Mouse (Mus musculus) hindbrain, postnatal 0 days (tissue): ENCODE measurements around the gene Stat6. TPM values are rescaled to one million over a fixed set of nuclear protein-coding genes. Genes with fewer than 3 reads are reported as not detected.
"Not testable (repeated sequence)": the region's sequence is repeated elsewhere in the genome, so short reads cannot be mapped to it uniquely, and the experiment has no call there.

Experiments used
- ATAC-seq: fragments of 200-750 bp; cut with Nextera tagmentation; 2 replicates; pipeline ENCODE4 v1.8.0; 2017; ENCODE audit warnings: mild to moderate bottlenecking, moderate TSS enrichment, moderate library complexity
- DNase-seq: peaks from one replicate; pipeline ENCODE4 v3.0.0-alpha.2; 2015; ENCODE audit warnings: low spot score
- H3K27ac ChIP-seq: fragments of 300-500 bp; sonication (generic); 2 replicates; pipeline ENCODE4 v1.5.1; 2014; ENCODE audit warnings: mild to moderate bottlenecking
- H3K27me3 ChIP-seq: fragments of 300-500 bp; sonication (generic); 2 replicates; pipeline ENCODE4 v1.6.1; 2014; ENCODE audit warnings: low read length, mixed read lengths; ENCODE audit not compliant: insufficient read depth
- H3K36me3 ChIP-seq: fragments of 300-500 bp; sonication (generic); 2 replicates; pipeline ENCODE4 v1.6.1; 2014; ENCODE audit warnings: low read length, mixed read lengths; ENCODE audit not compliant: insufficient read depth
- H3K4me1 ChIP-seq: fragments of 300-500 bp; sonication (generic); 2 replicates; pipeline ENCODE4 v1.6.1; 2014; ENCODE audit warnings: antibody characterized with exemption, low read length, mixed read lengths; ENCODE audit not compliant: insufficient read depth
- H3K4me2 ChIP-seq: fragments of 300-500 bp; sonication (generic); 2 replicates; pipeline ENCODE4 v1.6.1; 2014; ENCODE audit warnings: low read depth, mild to moderate bottlenecking, low read length, moderate library complexity, mixed read lengths
- H3K4me3 ChIP-seq: fragments of 300-500 bp; sonication (generic); 2 replicates; pipeline ENCODE4 v1.5.1; 2014; ENCODE audit warnings: low read length
- H3K9ac ChIP-seq: fragments of 300-500 bp; sonication (generic); replicated peaks from 2 replicates; pipeline ENCODE4 v1.6.1; 2014; ENCODE audit warnings: mild to moderate bottlenecking, low read length, moderate library complexity, mixed read lengths
- H3K9me3 ChIP-seq: fragments of 300-500 bp; sonication (generic); 2 replicates; pipeline ENCODE4 v1.6.1; 2016; ENCODE audit warnings: low read length, mixed read lengths
- CTCF ChIP-seq: IDR thresholded peaks from 2 replicates; pipeline ENCODE4 v1.5.1; 2016; ENCODE audit warnings: antibody characterized with exemption, control low read depth, low read depth
- WGBS: fragments of 180-500 bp; shearing (Covaris S2); extraction: QIAGEN DNeasy Blood & Tissue Kit; methylation state at CpG from one replicate; pipeline ENCODE4 v1.1.7; 2014; 5-methylcytosine and 5-hydroxymethylcytosine counted together
- polyA plus RNA-seq: library from polyadenylated mRNA; unstranded; fragments of >200 nt; fragmentation: Nextera tagmentation; extraction: Ambion mirVana; gene quantifications from 2 replicates; pipeline ENCODE4 v1.2.1, GENCODE M21; 2015
- total RNA-seq: library from RNA; depleted of rRNA; stranded (reverse); fragments of >200 nt; gene quantifications from 2 replicates; pipeline ENCODE4 v1.2.3, GENCODE M21; 2014

The Stat6 gene
- total and polyA plus RNA-seq, 2 experiments from 2014 or later: 4.7 to 5.3 TPM

- Histone ChIP-seq H3K9me3 (no peaks in the 10 kb centered on the region), H3K4me3 (no peak overlapping the region), H3K27ac (no peak overlapping the region), H3K9ac (no peak overlapping the region), H3K27me3 (peaks cover 25% of the 10 kb centered on the region; the same call in 1 of the 2 replicates), H3K36me3 (no peaks in the 10 kb centered on the region), H3K4me1 (peaks cover 6% of the 10 kb centered on the region; the same call in 1 of the 2 replicates), H3K4me2 (no peak overlapping the region)
- ATAC-seq (no peak), DNase-seq (no peak)
- no peak for TF ChIP-seq CTCF
- 56% methylated on average over 2 of the region's 2 CpGs for WGBS
Measured at GRCm38 (mm10) chr10:127645791-127646190, 3.0 kb downstream of the Stat6 start.

GRCm38 (mm10) chr10:127652906-127653638 lies 10.3 kb downstream of the Stat6 start:
- no peak for DNase-seq
- no peak for TF ChIP-seq CTCF
- H3K9ac ChIP-seq: no peak overlapping the region
- no peaks in the 10 kb centered on the region for H3K36me3 ChIP-seq
- H3K4me1 ChIP-seq: no peaks in the 10 kb centered on the region
- H3K9me3 ChIP-seq: no peaks in the 10 kb centered on the region
- no peak overlapping the region for H3K27ac ChIP-seq
- H3K27me3 ChIP-seq: no peaks in the 10 kb centered on the region
- no peak overlapping the region for H3K4me3 ChIP-seq
- 0 out of 2 replicates have a peak overlapping the region, but pooled peaks have one; percentile 10 for H3K4me2 ChIP-seq
- WGBS: 49% methylated on average over 21 of the region's 21 CpGs
- no peak for ATAC-seq

- no peak overlapping the region for H3K4me2 ChIP-seq
- no peak overlapping the region for H3K4me3 ChIP-seq
- no peak overlapping the region for H3K9ac ChIP-seq
- ATAC-seq: no peak
- H3K27me3 ChIP-seq: no peaks in the 10 kb centered on the region
- H3K9me3 ChIP-seq: no peaks in the 10 kb centered on the region
- 80% methylated on average over 16 of the region's 16 CpGs for WGBS
- no peaks in the 10 kb centered on the region for H3K36me3 ChIP-seq
- H3K27ac ChIP-seq: no peak overlapping the region
- no peaks in the 10 kb centered on the region for H3K4me1 ChIP-seq
- DNase-seq: no peak
- TF ChIP-seq CTCF: no peak
Measured at GRCm38 (mm10) chr10:127654970-127655579, 12.3 kb downstream of the Stat6 start.

- ATAC-seq, H3K4me1 ChIP-seq, H3K9me3 ChIP-seq, H3K36me3 ChIP-seq, H3K4me2 ChIP-seq, H3K27me3 ChIP-seq, H3K27ac ChIP-seq, DNase-seq, H3K9ac ChIP-seq, H3K4me3 ChIP-seq: not testable (repeated sequence)
- WGBS: 53% methylated on average over 6 of the region's 6 CpGs
Measured at GRCm38 (mm10) chr10:127657617-127658016, 14.8 kb downstream of the Stat6 start.

GRCm38 (mm10) chr10:127658076-127658475 lies 15.3 kb downstream of the Stat6 start:
- Histone ChIP-seq H3K9me3 (no peaks in the 10 kb centered on the region), H3K27me3 (no peaks in the 10 kb centered on the region), H3K9ac (no peak overlapping the region), H3K4me2 (no peak overlapping the region), H3K4me1 (no peaks in the 10 kb centered on the region), H3K4me3 (no peak overlapping the region), H3K36me3 (no peaks in the 10 kb centered on the region), H3K27ac (no peak overlapping the region)
- DNase-seq (no peak), ATAC-seq (no peak)
- no peak for TF ChIP-seq CTCF
- 28% methylated on average over 6 of the region's 6 CpGs for WGBS

GRCm38 (mm10) chr10:127659551-127659950 lies 16.8 kb downstream of the Stat6 start:
- ATAC-seq: no peak
- H3K36me3 ChIP-seq: no peaks in the 10 kb centered on the region
- no peak for TF ChIP-seq CTCF
- no peaks in the 10 kb centered on the region for H3K9me3 ChIP-seq
- no peak for DNase-seq
- WGBS: 69% methylated on average over 1 of the region's 1 CpGs
- H3K27me3 ChIP-seq: peaks cover 3% of the 10 kb centered on the region
- no peak overlapping the region for H3K27ac ChIP-seq
- no peaks in the 10 kb centered on the region for H3K4me1 ChIP-seq
- no peak overlapping the region for H3K4me3 ChIP-seq
- H3K4me2 ChIP-seq: no peak overlapping the region
- no peak overlapping the region for H3K9ac ChIP-seq
